Mouse (Mus musculus) MN1 (cell line): ENCODE measurements at regions not wholly inside any gene's neighbourhood (a gene's known extent, or its start where the extent isn't known, plus 50 kb on each side); places are given as distances from the start of the nearest gene placed in this dataset.
A peak's percentile ranks its signal among the peaks of the same experiment; 100 is the strongest.

ENCODE experiments used
- DNase-seq: peaks from one replicate; pipeline ENCODE4 v3.0.0-alpha.2; 2016; ENCODE audit warnings: low spot score

DNA sequence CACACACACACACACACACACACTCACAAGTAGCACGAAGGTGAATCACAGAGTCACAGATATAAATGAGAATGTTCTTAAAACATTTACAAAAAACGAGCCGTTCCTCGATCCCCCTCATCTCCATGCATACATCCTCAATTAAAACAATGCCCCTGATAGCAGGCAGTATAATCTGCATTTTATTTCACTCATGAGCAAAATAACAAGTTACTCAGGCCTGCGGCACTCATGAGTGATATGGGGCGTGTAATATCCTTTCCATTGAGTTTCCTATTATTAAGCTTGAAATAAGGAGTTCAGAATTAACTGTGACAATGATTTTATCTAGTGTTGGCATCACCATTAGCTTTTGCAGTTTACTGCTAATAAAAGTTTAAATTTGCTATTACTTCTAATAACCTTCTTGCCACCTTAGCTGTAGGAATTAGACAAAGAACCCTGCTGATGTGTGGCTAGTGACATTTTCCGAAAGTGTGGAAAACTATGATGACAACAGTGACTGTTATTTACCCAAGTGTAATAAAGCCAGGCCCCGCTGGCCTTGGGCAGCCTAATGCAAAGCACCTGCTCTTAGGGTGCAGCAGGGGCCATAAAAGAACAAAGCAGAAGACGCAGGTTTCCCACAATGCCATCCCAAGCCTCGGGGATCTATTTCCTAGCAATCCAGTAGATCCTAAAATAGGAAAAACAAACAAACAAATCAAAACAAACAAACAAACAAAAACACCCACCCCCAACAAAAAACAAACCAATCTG is 592.0 kb downstream of the Ttll7 start:
- DNase-seq: no peak

DNA sequence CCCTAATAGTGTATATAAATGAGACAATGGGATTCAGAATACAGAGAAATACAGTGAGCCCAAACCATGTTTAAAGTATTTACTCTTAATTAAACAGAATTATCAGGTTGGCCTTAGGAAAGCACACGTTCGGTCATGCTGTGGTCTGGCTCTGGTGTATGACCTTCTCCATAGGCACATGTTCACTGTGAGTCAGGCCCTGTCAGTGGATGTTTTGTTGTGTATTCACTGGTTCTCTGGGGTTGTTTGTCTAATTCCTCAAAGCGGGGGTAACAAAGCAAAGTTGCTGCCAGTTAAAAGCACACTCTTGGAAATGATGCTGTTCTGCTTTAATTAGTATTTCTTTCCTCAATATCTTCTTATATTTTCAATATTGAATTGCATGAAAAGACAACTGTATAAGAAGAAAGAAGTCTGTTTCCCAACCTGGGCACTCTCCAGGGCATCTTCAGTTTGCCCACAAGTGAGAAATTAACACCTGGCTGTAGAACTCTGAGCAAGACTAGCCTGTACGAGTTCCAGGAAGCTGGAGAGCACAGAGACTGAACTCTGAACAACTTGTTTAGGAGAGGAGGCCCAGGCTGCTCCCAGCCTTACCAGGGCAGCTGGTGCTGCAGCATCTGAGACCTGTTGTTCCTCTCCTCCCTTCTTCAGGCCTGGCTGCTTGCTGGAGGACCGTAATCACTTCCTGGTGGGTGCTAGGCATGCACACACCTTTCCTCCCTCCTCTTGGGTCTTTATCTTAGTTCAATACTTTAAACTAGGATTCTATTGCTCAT is 593.1 kb downstream of the Ttll7 start:
- DNase-seq: no peak

DNA sequence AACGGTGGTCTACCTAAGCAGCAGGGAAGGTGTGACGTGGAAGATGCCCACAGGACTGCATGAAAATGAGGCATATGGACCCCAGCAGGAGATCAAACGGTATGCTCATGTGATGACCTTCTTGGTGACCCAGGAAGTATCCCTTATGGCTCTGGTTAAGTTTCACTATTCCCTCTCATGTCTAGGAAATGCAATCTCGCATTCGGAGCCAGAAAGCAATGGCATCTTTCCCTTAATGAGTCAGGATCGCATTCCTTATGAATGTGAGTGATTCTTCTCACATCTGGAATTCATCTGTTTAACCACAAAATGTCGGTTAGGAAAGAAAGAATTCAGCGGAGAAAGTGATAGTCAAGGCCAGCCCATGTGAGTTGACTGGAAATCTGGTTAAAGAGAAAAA is 593.7 kb downstream of the Ttll7 start:
- no peak for DNase-seq

DNA sequence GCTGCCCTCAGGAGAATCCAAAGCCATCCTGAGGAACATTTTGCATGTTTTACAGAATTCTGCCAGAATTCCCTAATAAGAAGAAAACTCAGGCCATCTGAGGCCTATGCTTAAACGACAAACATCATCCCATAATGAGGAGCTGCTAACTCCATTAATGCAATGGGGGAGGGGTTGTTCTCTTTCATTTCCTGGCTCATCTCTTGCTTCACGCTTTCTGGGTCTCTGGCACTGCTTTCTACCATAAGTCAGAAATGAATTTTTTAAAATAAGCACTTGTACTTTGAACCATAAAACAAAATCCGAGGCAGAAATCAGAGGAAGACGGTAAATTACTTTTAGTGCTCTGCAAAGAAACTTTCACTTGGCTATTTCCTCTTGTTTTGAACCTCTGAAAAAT is 600.0 kb downstream of the Ttll7 start:
- no peak for DNase-seq

DNA sequence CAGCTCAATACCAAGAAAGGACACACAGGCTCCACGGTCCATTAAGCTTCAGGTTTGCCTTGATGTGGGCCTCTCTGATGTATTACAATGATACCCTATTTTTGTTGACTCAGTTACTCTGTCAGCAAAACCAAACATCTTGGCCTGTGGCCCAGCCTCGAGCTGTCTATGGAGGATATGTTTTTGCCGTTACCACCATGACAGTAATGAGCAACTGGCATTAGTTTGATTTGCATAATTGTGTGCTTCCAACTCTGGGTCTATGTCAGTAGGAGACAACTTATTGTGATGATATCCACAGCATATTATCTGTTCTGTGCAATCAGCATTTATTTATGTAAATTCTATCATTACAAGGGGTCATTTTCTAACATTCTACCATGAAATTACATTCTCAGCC is 603.2 kb downstream of the Ttll7 start:
- no peak for DNase-seq

DNA sequence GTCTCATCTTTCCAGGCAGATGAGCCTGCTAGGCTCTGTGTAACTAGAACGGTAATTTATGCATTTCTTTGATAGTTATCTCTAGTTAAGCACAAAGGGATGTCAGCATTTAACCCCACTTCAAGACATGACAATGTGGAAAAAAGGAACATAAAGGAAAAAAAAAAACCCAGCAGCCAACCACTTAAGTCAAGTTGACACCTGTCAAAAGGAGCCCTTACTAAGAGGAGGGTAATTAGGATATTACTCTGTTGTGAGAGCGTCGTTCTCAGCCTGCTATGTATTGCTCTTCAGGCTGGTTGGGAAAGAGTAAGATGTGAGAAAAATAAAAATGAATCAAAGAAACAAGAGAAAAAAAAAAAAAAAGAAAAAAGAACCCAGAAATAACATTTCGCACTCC is 604.1 kb downstream of the Ttll7 start:
- DNase-seq: peak; percentile 6

DNA sequence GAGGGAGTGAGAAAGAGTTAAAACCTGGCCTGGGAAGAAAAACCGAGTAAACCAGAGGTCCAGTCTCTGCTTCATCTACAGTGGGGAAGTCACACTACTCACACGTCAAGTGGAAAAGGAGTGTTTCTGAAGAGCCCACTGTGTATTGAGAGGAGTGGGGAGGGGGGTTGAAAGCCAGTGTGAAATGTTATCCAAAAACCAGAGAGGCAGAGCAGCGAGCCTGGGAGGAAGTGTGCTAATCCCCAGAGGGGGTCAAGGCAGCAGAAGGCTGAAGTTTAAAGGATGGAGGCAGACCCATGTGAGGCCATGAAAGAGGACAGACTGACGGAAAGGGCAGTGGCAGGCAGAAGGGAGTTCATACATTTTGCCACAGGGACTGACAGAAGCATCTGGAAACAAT is 605.9 kb downstream of the Ttll7 start:
- DNase-seq: no peak

DNA sequence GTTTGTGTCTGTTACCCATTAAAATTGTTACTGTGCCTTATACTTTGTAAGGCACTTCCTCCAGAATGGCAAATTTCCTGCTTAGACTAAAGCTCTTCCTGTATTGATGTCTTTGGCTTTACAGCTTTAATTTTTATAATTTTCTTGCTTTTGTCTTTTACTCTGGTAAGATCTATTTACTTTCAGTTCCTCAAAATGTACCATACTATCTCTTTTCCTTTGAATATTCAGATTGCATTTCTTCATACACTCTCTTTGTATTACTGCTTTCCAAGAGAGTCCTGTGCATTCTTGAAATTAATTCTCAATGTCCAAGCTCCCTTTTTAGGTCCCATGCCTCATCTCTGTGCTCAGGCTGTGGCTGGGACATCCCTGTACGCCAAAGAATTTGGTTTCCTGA is 627.7 kb downstream of the Ttll7 start:
- no peak for DNase-seq
